Mouse (Mus musculus) T-helper 2 cell (primary cell): ENCODE data around the gene Klk1b9.
"Not testable (repeated sequence)": the region's sequence is repeated elsewhere in the genome, so short reads cannot be mapped to it uniquely, and the experiment has no call there.

Source experiments
- in situ Hi-C: fragments of 300-600 bp; cut with MboI, MseI; formaldehyde crosslinking; loops from one replicate; pipeline ENCODE4 v1.15.1; 2025; ENCODE audit warnings: high pct_unique_total_duplicates

Gene Klk1b9

DNA sequence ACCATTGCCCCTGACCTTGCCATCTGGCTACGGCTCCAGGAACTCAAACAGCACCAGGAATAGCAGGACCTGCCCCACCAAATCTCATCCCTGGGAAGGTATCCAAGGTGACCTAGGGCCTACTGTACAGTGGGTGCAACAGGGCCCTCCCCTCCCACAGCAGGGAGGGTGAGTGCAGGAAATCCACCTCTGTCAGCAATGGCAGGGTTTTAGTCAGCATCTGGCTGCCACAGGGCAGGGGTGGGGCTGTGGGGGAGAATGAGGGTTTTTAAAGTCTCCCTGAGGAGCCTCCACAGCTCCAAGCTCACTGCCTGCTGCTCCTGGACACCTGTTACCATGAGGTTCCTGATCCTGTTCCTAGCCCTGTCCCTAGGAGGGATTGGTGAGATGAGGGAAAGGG lies at the start of gene Klk1b9:
Gene Klk1b9 (plus strand): TSS at position 301 of the 400 bp plus-strand sequence.
- in situ Hi-C loops, result not testable (repeated sequence)

DNA sequence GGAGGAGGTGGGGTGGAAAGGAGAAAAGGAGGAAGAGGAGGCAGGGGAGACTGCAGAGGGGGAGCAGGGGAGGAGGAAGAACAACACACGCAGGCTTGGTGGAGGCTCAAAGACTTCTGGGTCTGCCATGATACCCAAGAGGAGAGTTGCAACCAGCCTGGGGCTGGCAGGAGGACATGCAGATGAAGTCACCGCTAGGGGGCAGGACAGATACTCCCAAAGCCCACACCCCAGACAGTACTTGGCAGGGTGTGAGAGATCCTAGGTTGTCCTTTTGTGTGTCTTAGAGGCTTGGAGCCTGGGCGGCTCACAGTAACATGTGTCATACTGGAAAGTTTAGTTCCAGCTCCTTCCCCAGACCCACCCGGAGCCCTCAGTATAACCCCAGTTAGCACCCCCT lies 47.3 kb upstream of the Klk1b9 start:
- in situ Hi-C loops, result no loop called here

- in situ Hi-C loops, result no loop called here
Observed at GRCm38 (mm10) chr7:43932337-43932736, 43.5 kb upstream of the Klk1b9 start.

GRCm38 (mm10) chr7:43933440-43933839 lies 42.4 kb upstream of the Klk1b9 start, which contains the start of gene Klk15:
TSS of gene Klk15 (plus strand) at chr7:43933740.
- in situ Hi-C loops, result no loop called here

DNA sequence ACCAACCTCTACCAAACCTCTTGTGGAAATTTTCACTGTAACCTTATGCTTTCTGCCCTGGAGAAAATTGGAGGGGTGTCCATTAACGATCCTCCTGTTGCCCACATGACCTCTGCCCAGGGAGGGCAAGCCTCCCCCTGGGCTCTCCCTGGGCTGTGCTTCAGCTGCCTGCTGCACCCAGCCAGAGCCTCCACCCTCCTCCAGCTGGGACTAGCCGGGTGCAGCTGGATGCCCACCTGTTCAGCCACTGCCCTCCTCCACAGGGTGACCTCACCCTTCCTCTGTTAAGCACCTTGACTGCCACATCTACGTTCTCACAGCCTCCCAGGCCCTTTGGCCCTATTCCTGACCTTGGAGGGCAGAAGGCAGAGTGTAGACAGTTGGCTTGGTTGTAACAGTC lies 41.1 kb upstream of the Klk1b9 start:
- in situ Hi-C loops, result no loop called here

- in situ Hi-C loops, result no loop called here
Observed at GRCm38 (mm10) chr7:43936551-43936950, 39.3 kb upstream of the Klk1b9 start.

DNA sequence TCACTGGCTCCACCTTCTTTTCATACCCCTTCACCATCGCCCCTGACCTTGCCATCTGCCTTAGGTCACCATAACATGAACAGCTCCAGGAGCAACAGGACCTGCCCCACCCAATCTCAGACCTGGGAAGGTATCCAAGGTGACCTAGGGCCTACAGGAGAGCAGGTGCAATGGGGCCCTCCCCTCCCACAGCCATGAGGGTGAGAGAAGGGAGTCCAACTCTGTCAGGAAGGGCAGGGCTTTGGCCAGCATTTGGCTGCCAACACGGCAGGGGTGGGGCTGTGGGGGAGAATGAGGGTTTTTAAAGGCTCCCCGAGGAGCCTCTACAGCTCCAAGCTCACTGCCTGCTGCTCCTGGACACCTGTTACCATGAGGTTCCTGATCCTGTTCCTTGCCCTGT lies 33.6 kb upstream of the Klk1b9 start:
- in situ Hi-C loops, result not testable (repeated sequence)

DNA sequence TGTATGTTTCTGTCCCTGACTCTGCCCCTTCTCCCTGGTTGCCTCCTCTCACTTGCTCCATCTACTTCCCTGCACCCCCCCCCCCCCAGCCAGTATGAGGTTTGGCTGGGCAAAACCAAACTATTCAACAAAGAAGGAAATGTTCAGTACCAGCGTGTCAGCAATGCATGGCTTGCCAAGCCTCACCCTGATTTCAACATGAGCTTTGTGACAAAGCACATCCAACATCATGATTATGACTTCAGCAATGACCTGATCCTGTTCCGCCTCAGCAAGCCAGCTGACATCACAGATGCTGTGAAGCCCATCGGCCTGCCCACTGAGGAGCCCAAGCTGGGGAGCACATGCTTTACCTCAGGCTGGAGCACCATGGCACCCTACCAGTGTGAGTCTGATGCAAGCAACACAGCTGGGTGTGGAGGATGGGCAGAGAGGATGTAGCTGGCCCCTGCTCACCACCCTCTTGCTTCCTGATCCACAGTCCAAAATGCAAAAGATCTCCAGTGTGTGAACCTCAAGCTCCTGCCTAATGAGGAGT lies 31.1 kb upstream of the Klk1b9 start:
- in situ Hi-C loops, result no loop called here

- in situ Hi-C loops, result no loop called here
Observed at GRCm38 (mm10) chr7:43950364-43950763, 25.5 kb upstream of the Klk1b9 start, which contains the start of gene Klk1b8. TSS of gene Klk1b8 (plus strand) at chr7:43950664.

GRCm38 (mm10) chr7:43952703-43953102 lies 23.2 kb upstream of the Klk1b9 start:
- in situ Hi-C loops, result no loop called here

- in situ Hi-C loops, result no loop called here
Observed at GRCm38 (mm10) chr7:43966451-43966850, 9.4 kb upstream of the Klk1b9 start, which contains the start of gene Klk1b1. TSS of gene Klk1b1 (plus strand) at chr7:43966751.

DNA sequence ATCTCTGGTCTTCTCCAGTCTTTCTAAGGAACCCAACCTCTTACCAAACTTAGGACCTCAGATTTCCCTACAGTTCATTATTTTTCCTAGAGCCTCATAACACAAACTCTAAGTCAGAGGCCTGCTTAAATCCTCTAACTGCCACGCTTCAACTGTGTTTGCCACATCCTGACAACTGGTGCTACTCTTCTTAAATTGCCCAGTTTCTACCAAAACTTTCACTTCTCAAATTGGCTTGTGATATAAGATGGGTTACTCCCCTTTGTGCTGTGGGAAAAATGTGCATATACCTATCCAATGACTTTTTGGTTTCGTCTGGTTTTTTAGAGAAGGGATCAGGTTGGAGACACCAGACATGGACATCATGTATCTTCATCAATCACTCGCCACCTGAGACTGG lies 8.8 kb upstream of the Klk1b9 start:
- in situ Hi-C loops, result no loop called here

DNA sequence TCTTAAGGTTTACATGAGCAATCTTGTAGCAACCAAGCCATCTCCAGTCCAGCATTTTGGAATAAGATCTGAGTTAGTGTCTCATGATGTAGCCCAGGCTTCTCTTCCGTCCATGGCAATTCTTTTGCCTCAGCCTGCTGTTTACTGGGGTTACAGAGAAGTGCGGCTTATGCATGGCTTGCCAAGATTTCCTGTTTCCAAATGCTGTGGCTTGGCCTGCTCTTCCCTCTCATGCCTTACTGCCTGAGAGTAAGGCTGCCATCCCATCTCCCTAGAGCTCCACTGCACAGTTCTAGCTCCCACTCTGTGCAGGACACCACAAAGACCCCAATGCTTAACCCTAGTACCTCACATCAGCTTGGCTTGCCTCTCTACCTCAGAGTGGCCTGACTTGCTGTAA lies 8.2 kb upstream of the Klk1b9 start:
- in situ Hi-C loops, result no loop called here

DNA sequence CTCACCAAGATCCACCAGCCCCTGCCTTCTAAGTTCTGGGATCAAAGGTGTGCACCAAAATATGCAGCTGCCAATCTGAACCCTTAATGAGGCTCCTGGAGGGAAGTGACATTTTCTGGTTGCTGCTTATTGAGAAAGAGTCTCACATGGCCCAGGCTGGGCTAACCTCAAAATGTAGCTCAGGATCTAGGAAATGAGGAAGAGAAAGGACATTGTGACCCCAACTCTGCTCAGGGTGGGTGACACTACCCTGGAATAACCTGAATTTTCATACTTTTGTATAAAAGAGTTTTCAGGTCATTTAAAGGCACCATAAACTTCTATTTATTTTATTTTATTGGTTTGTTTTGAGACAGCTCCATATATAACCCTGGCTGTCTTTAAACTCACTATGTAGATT lies 9.8 kb downstream of the Klk1b9 start:
- in situ Hi-C loops, result no loop called here

- in situ Hi-C loops, result not testable (repeated sequence)
Observed at GRCm38 (mm10) chr7:43994821-43995220, 19.0 kb downstream of the Klk1b9 start.

DNA sequence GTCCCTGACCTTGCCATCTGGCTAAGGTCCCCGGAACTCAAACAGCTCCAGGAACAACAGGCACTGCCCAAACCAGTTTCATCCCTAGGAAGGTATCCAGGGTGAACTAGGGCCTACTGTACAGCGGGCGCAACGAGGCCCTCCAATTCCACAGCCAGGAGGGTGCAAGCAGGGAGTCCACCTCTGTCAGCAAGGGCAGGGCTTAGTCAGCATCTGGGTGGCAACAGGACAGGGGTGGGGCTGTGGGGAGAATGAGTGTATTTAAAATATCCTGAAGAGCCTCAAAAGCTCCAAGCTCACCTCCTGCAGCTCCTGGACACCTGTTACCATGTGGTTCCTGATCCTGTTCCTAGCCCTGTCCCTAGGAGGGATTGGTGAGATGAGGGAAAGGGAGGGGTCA lies 19.7 kb downstream of the Klk1b9 start, which contains the start of gene Klk1b11:
Gene Klk1b11 (plus strand): TSS at position 301 of the 400 bp plus-strand sequence.
- in situ Hi-C loops, result not testable (repeated sequence)

GRCm38 (mm10) chr7:44004847-44005246 lies 29.0 kb downstream of the Klk1b9 start:
- in situ Hi-C loops, result no loop called here

- in situ Hi-C loops, result not testable (repeated sequence)
Observed at GRCm38 (mm10) chr7:44011868-44012267, 36.0 kb downstream of the Klk1b9 start, which contains the start of gene Klk1b26. TSS of gene Klk1b26 (plus strand) at chr7:44012168.

DNA sequence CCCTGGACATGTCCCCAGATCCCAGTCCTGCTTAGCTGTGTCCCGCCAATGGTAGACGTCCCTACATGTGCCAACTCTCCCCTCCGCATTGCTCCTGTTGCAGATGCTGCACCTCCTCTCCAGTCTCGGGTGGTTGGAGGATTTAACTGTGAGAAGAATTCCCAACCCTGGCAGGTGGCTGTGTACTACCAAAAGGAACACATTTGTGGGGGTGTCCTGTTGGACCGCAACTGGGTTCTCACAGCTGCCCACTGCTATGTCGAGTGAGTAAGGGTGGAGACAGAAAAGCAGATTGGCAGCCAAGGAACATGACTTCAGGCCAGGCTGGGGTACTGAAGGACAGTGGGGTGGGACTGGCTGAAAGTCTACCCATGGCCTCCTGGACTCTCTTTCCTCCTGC lies 38.8 kb downstream of the Klk1b9 start:
- in situ Hi-C loops, result not testable (repeated sequence)

GRCm38 (mm10) chr7:44015071-44015470 lies 39.2 kb downstream of the Klk1b9 start:
- in situ Hi-C loops, result no loop called here
